Mouse (Mus musculus) ES-E14 (cell line): ENCODE results near the gene Vmn1r233. TPM values are rescaled to one million over a fixed set of nuclear protein-coding genes. Genes with fewer than 3 reads are reported as not detected.

Experiments used
- DNase-seq: peaks from one replicate; pipeline ENCODE4 v3.0.0-alpha.2; 2013; ENCODE audit warnings: low read depth, low spot score
- H3K27ac ChIP-seq: 2 replicates; pipeline ENCODE4 v1.5.1; 2012; ENCODE audit warnings: low read depth, mild to moderate bottlenecking, low read length, moderate library complexity, mixed read lengths; ENCODE audit not compliant: poor library complexity, insufficient read depth, severe bottlenecking
- H3K36me3 ChIP-seq: 2 replicates; pipeline ENCODE4 v1.6.1; 2012; ENCODE audit warnings: mild to moderate bottlenecking, low read length, moderate library complexity, mixed read lengths; ENCODE audit not compliant: control insufficient read depth, poor library complexity, insufficient read depth, severe bottlenecking
- H3K4me1 ChIP-seq, 2 experiments: fragments of 150-350 bp in 1 of 2; sonication (generic) in 1 of 2; 2 replicates each; pipeline ENCODE4 v1.6.1; 2012; ENCODE audit warnings: low read length in 2 of 2, mild to moderate bottlenecking in 1 of 2, mixed read lengths in 1 of 2; ENCODE audit not compliant: control insufficient read depth in 2 of 2, insufficient read depth in 2 of 2, poor library complexity in 1 of 2
- H3K4me3 ChIP-seq, 2 experiments: fragments of 150-350 bp in 1 of 2; sonication (generic) in 1 of 2; 2 replicates each; pipeline ENCODE4 v1.5.1; 2012; ENCODE audit warnings: low read length in 2 of 2, low read depth in 1 of 2, mild to moderate bottlenecking in 1 of 2, mixed read lengths in 1 of 2; ENCODE audit not compliant: insufficient read depth in 1 of 2, poor library complexity in 1 of 2, severe bottlenecking in 1 of 2
- H3K9ac ChIP-seq: 2 replicates; pipeline ENCODE4 v1.6.1; 2012; ENCODE audit warnings: low read depth, mild to moderate bottlenecking, low read length, mixed read lengths; ENCODE audit not compliant: poor library complexity, insufficient read depth, severe bottlenecking
- H3K9me3 ChIP-seq: fragments of 150-350 bp; sonication (generic); 2 replicates; pipeline ENCODE4 v1.6.1; 2012; ENCODE audit warnings: low read depth, mild to moderate bottlenecking, low read length; ENCODE audit not compliant: control insufficient read depth, insufficient read depth
- CHD2 ChIP-seq: IDR thresholded peaks from 2 replicates; pipeline ENCODE4 v1.6.1; 2014; ENCODE audit warnings: mild to moderate bottlenecking, low read depth, low read length, inconsistent platforms
- HCFC1 ChIP-seq: IDR thresholded peaks from 2 replicates; pipeline ENCODE4 v1.6.1; 2012; ENCODE audit warnings: low read length, inconsistent platforms, borderline replicate concordance; ENCODE audit not compliant: insufficient read depth
- MAFK ChIP-seq: IDR thresholded peaks from 2 replicates; pipeline ENCODE4 v1.6.1; 2014; ENCODE audit warnings: mild to moderate bottlenecking, low read depth, low read length, inconsistent platforms; ENCODE audit not compliant: insufficient read depth
- ZC3H11A ChIP-seq: IDR thresholded peaks from 2 replicates; pipeline ENCODE4 v1.6.1; 2012; ENCODE audit warnings: low read depth, mild to moderate bottlenecking, inconsistent platforms, low read length, borderline replicate concordance
- ZNF384 ChIP-seq: IDR thresholded peaks from 2 replicates; pipeline ENCODE4 v1.6.1; 2012; ENCODE audit warnings: low read depth, low read length, inconsistent platforms
- in situ Hi-C, 2 experiments: fragments of 600-800 bp; cut with MboI; formaldehyde crosslinking; loops; one replicate each; pipeline ENCODE4 v1.15.1; 2025; ENCODE audit warnings: low sequenced_read_pairs in 2 of 2, inconsistent platforms in 1 of 2; ENCODE audit not compliant: unreplicated experiment in 2 of 2
- total RNA-seq: library from RNA; depleted of rRNA; stranded (reverse); fragments of 300-350 nt; gene quantifications from 2 replicates; pipeline ENCODE4 v1.2.3, GENCODE M21; 2012

Vmn1r233 gene
- total RNA-seq, 1 experiment, result not detected

DNA sequence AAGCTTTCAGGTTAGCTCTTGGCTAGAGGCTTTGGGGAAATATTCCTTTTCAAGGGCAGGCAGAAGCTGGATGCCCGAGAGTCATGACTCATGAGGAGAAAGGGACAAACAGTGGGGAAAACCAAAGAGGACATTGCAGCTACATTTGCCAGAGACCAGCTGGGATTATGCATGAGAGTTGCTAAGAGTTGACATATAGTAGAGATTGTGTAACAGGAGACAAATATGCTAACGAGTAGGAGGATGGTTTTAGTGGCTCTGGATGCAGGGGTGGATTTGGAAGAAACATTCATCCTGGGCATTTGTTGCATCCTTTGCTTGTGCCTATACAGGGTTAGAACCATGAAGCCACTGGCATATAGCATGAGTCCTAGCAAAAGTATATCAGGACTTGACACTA is 2.5 kb downstream of the Vmn1r233 start:
- H3K4me1 ChIP-seq, result no peaks in the 10 kb centered on the region
- no peak overlapping the region for H3K4me3 ChIP-seq
- H3K27ac ChIP-seq, result no peak overlapping the region
- H3K9ac ChIP-seq, result no peak overlapping the region
- TF ChIP-seq ZNF384 (no peak), ZC3H11A (no peak)
- DNase-seq, result no peak
- no peaks in the 10 kb centered on the region for H3K36me3 ChIP-seq
- in situ Hi-C loops, result no loop called here
- no peaks in the 10 kb centered on the region for H3K9me3 ChIP-seq

DNA sequence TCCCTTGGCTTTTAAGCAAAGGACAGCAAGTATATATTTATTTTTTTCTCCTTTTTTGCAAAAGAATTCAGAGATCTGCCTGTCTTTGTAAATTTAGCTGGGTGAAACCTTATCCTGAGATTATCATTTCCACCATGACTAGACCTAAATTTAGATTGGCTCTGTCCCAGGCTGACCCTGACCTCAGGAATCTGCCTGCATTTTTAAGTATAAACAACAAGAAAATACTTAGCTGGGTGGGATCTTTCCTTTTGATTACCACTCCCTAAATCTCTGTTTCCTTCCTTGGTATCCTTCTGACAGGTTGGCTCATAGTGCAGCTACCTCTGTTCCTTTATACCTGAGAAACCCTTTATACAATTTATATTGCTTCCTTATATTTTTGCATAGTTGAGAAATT is 29.6 kb downstream of the Vmn1r233 start:
- no peak overlapping the region for H3K27ac ChIP-seq
- in situ Hi-C loops, result no loop called here
- H3K9ac ChIP-seq, result no peak overlapping the region
- H3K4me3 ChIP-seq, result no peak overlapping the region
- H3K4me1 ChIP-seq, result no peaks in the 10 kb centered on the region
- H3K9me3 ChIP-seq, result no peaks in the 10 kb centered on the region
- DNase-seq, result no peak
- no peak for TF ChIP-seq MAFK
- TF ChIP-seq CHD2, result no peak
- no peak for TF ChIP-seq ZNF384
- no peak for TF ChIP-seq HCFC1
- no peak for TF ChIP-seq ZC3H11A
- peaks cover 22% of the 10 kb centered on the region for H3K36me3 ChIP-seq

GRCm38 (mm10) chr17:20965421-20965820 is 30.8 kb downstream of the Vmn1r233 start:
- H3K27ac ChIP-seq, result no peak overlapping the region
- TF ChIP-seq CHD2 (no peak), HCFC1 (no peak), ZNF384 (no peak), MAFK (no peak), ZC3H11A (no peak)
- peaks cover 32% of the 10 kb centered on the region for H3K36me3 ChIP-seq
- H3K9me3 ChIP-seq, result no peaks in the 10 kb centered on the region
- in situ Hi-C loops, result no loop called here
- no peaks in the 10 kb centered on the region for H3K4me1 ChIP-seq
- DNase-seq, result no peak
- no peak overlapping the region for H3K4me3 ChIP-seq
- H3K9ac ChIP-seq, result no peak overlapping the region

DNA sequence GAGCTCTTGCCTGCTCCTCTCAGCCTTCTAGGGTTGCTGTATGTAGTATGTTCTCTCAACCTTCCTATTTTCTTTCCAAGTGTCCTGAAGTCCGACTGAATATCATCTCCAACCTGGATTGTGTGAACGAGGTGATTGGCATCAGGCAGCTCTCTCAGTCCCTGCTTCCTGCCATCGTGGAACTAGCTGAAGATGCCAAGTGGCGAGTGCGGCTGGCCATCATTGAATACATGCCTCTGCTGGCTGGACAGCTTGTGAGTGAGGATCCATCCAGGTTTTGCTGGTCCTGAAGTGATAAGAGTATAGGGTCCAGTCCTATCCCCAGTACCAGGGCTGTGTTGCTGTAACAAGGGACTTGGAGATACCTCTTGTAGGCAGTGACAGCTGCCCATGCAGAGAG is 35.9 kb downstream of the Vmn1r233 start:
- Histone ChIP-seq H3K4me3 (no peak overlapping the region), H3K4me1 (no peaks in the 10 kb centered on the region), H3K9ac (no peak overlapping the region), H3K36me3 (peaks cover 62% of the 10 kb centered on the region), H3K9me3 (no peaks in the 10 kb centered on the region), H3K27ac (no peak overlapping the region)
- DNase-seq, result no peak
- no peak for TF ChIP-seq HCFC1
- in situ Hi-C loops, result no loop called here

- H3K9ac ChIP-seq, result peak overlapping the region; percentile 99; the same call in 1 of the 2 replicates
- no peak for TF ChIP-seq HCFC1
- no peak for TF ChIP-seq ZNF384
- TF ChIP-seq ZC3H11A, result no peak
- TF ChIP-seq CHD2, result no peak
- no peak for TF ChIP-seq MAFK
- in situ Hi-C loops, result no loop called here
- H3K4me1 ChIP-seq, result peaks cover 2 to 4% of the 10 kb centered on the region in 2 experiments; a peak in 2 of 4 replicates
- no peak for DNase-seq
- H3K4me3 ChIP-seq, result peak overlapping the region; percentile 85 to 87
- H3K9me3 ChIP-seq, result no peaks in the 10 kb centered on the region
- H3K36me3 ChIP-seq, result peaks cover 2% of the 10 kb centered on the region
- H3K27ac ChIP-seq, result no peak overlapping the region
Observed at GRCm38 (mm10) chr17:20946636-20947035, 49.6 kb downstream of the Vmn1r233 start.
